Mouse (Mus musculus) forebrain, embryonic 13.5 days (tissue): ENCODE results near the gene Atp5j2. TPM values are rescaled to one million over a fixed set of nuclear protein-coding genes. Genes with fewer than 3 reads are reported as not detected.

Experiments
- ATAC-seq: fragments of 200-750 bp; cut with Nextera tagmentation; 2 replicates; pipeline ENCODE4 v1.8.0; 2017
- H3K27ac ChIP-seq: fragments of 300-500 bp; sonication (generic); 2 replicates; pipeline ENCODE4 v1.5.1; 2015; ENCODE audit warnings: inconsistent platforms, mild to moderate bottlenecking, moderate library complexity
- H3K27me3 ChIP-seq: fragments of 300-500 bp; sonication (generic); 2 replicates; pipeline ENCODE4 v1.6.1; 2015; ENCODE audit warnings: mild to moderate bottlenecking, inconsistent platforms
- H3K36me3 ChIP-seq: fragments of 300-500 bp; sonication (generic); 2 replicates; pipeline ENCODE4 v1.6.1; 2015; ENCODE audit warnings: mild to moderate bottlenecking, inconsistent platforms; ENCODE audit not compliant: poor library complexity, severe bottlenecking
- H3K4me1 ChIP-seq: fragments of 300-500 bp; sonication (generic); 2 replicates; pipeline ENCODE4 v1.6.1; 2015; ENCODE audit warnings: inconsistent platforms
- H3K4me2 ChIP-seq: fragments of 300-500 bp; sonication (generic); 2 replicates; pipeline ENCODE4 v1.6.1; 2015; ENCODE audit warnings: inconsistent platforms, mild to moderate bottlenecking, moderate library complexity
- H3K4me3 ChIP-seq: fragments of 300-500 bp; sonication (generic); 2 replicates; pipeline ENCODE4 v1.5.1; 2015; ENCODE audit warnings: mild to moderate bottlenecking, inconsistent platforms
- H3K9ac ChIP-seq: fragments of 300-500 bp; sonication (generic); 2 replicates; pipeline ENCODE4 v1.6.1; 2015; ENCODE audit warnings: mild to moderate bottlenecking, inconsistent platforms
- H3K9me3 ChIP-seq: fragments of 300-500 bp; sonication (generic); replicated peaks from 2 replicates; pipeline ENCODE4 v1.6.1; 2016; ENCODE audit warnings: inconsistent platforms
- WGBS: fragments of 180-500 bp; shearing (Covaris S2); methylation state at CpG from one replicate; pipeline ENCODE4 v1.1.7; 2015; 5-methylcytosine and 5-hydroxymethylcytosine counted together
- polyA plus RNA-seq: library from polyadenylated mRNA; unstranded; fragments of >200 nt; fragmentation: Nextera tagmentation; extraction: Ambion mirVana; gene quantifications from 2 replicates; pipeline ENCODE4 v1.2.1, GENCODE M21; 2015

The Atp5j2 gene
- polyA plus RNA-seq, 1 experiment from 2014 or later = 745 TPM

GRCm38 (mm10) chr5:145147748-145148147, 44.1 kb downstream of the Atp5j2 start:
- H3K9ac ChIP-seq = no peak overlapping the region
- H3K4me1 ChIP-seq = no peaks in the 10 kb centered on the region
- no peak overlapping the region for H3K4me2 ChIP-seq
- H3K4me3 ChIP-seq = no peak overlapping the region
- ATAC-seq = no peak
- WGBS = 93% methylated on average over 5 of the region's 5 CpGs
- no peaks in the 10 kb centered on the region for H3K27me3 ChIP-seq
- H3K9me3 ChIP-seq = no peaks in the 10 kb centered on the region
- peaks cover 100% of the 10 kb centered on the region for H3K36me3 ChIP-seq
- H3K27ac ChIP-seq = no peak overlapping the region

DNA sequence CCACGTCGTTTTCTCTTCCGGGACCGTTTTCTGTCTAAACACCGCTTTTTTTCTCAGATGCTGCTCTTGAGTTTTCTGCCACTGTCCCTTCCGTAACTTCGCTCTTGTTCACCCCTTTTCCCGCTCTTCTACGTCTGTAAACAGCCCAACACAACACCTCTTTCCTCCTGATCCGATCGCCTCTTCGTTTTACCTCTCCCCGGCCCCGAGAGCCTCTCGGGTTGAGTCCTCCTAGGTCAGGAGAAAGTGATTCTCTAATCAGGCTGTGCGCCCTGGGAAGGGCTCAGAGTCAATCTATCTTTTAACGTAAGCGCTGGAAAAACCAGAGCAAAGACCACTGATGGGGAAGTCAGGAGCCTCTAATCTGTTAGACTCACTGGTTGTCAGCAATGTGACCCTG, 51.3 kb downstream of the Atp5j2 start:
- peak overlapping the region; percentile 80 for H3K27ac ChIP-seq
- no peaks in the 10 kb centered on the region for H3K27me3 ChIP-seq
- ATAC-seq = peak; percentile 5; the same call in 1 of the 2 replicates
- peak overlapping the region; percentile 97 for H3K4me3 ChIP-seq
- 2% methylated on average over 18 of the region's 18 CpGs for WGBS
- peaks cover 59% of the 10 kb centered on the region for H3K36me3 ChIP-seq
- H3K4me2 ChIP-seq = peak overlapping the region; percentile 94
- no peaks in the 10 kb centered on the region for H3K9me3 ChIP-seq
- peaks cover 33% of the 10 kb centered on the region for H3K4me1 ChIP-seq
- H3K9ac ChIP-seq = peak overlapping the region; percentile 93

- H3K4me3 ChIP-seq = peak within 1 kb of the TSS; percentile 97
Measured at GRCm38 (mm10) chr5:145139571-145140519, 52.0 kb downstream of the Atp5j2 start, which contains the start of the genes Pdap1 and Bud31. Gene Pdap1, minus strand, starts transcription at chr5:145140238. Gene Bud31, plus strand, starts transcription at chr5:145140362.

DNA sequence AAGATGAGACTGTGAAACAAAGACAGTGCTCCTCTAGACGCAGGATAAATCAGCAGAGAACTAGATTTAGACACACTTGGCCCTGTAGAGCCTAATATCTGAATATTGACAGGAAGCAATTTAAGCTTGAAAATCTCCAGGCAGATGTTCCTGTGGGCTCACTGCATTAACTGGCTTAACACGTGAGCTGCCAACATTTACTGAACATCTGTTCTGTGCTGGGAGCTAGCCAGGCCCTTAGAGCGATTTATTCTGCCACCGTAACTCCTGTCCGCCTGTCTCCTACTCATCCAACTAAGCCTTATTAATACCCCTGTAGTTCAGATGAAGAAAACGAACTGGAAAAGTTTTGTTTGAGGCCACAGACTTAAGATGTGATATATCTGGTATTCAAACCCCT, 53.0 kb downstream of the Atp5j2 start:
- ATAC-seq = no peak
- Histone ChIP-seq H3K4me1 (peaks cover 33% of the 10 kb centered on the region), H3K36me3 (peaks cover 59% of the 10 kb centered on the region), H3K27ac (no peak overlapping the region), H3K27me3 (no peaks in the 10 kb centered on the region), H3K9me3 (no peaks in the 10 kb centered on the region), H3K9ac (peak overlapping the region; percentile 93), H3K4me2 (peak overlapping the region; percentile 94), H3K4me3 (peak overlapping the region; percentile 97)
- WGBS = 15% methylated on average over 6 of the region's 6 CpGs

More at GRCm38 (mm10) chr5:145139571-145140519, 52.0 kb downstream of the Atp5j2 start, which contains the start of the genes Pdap1 and Bud31:
- H3K27ac ChIP-seq = peak within 1 kb of the TSS; percentile 80
- H3K9ac ChIP-seq = peak within 1 kb of the TSS; percentile 93
- H3K36me3 ChIP-seq = peaks cover 59% of the 10 kb centered on the region
- H3K4me2 ChIP-seq = peak within 1 kb of the TSS; percentile 94
- no peaks in the 10 kb centered on the region for H3K27me3 ChIP-seq
- H3K9me3 ChIP-seq = no peaks in the 10 kb centered on the region
- under 1% methylated on average over 83 of the region's 84 CpGs for whole genome bisulfite sequencing
- H3K4me1 ChIP-seq = peaks cover 33% of the 10 kb centered on the region
- ATAC-seq = peak; percentile 96

Other genes starting within 250 kb of the Atp5j2 start
- 16.8 and 18.1 TPM in 2 replicates for gene Smurf1, start 226.2 kb downstream of the Atp5j2 start, polyA plus RNA-seq
- not detected in 2 replicates for gene Gm4871, start 159.3 kb downstream of the Atp5j2 start, polyA plus RNA-seq
- not detected in 2 replicates for gene 1700018F24Rik, start 149.1 kb downstream of the Atp5j2 start, polyA plus RNA-seq
- 207 and 209 TPM in 2 replicates for gene Arpc1a, start 108.2 kb downstream of the Atp5j2 start, polyA plus RNA-seq
- gene Kpna7, start 108.0 kb downstream of the Atp5j2 start, polyA plus RNA-seq = not detected in 2 replicates
- 55.9 and 58.1 TPM in 2 replicates for gene Arpc1b, start 77.8 kb downstream of the Atp5j2 start, polyA plus RNA-seq
- gene Pdap1, start 51.8 kb downstream of the Atp5j2 start, polyA plus RNA-seq = 139 and 157 TPM in 2 replicates
- 247 and 259 TPM in 2 replicates for gene Bud31, start 51.7 kb downstream of the Atp5j2 start, polyA plus RNA-seq
- gene Ptcd1, start 25.0 kb downstream of the Atp5j2 start, polyA plus RNA-seq = 20.0 and 21.6 TPM in 2 replicates
- gene Cpsf4, start 24.8 kb downstream of the Atp5j2 start, polyA plus RNA-seq = 64.0 and 69.6 TPM in 2 replicates
- 11.9 and 13.1 TPM in 2 replicates for gene Zkscan14, start 9.8 kb upstream of the Atp5j2 start, polyA plus RNA-seq
- gene Zkscan5, start 12.5 kb upstream of the Atp5j2 start, polyA plus RNA-seq = 16.6 and 18.0 TPM in 2 replicates
- gene Zfp655, start 39.7 kb upstream of the Atp5j2 start, polyA plus RNA-seq = 38.2 and 39.5 TPM in 2 replicates
- 0.44 and 0.83 TPM in 2 replicates for gene Zscan25, start 88.4 kb upstream of the Atp5j2 start, polyA plus RNA-seq
- gene Cyp3a57, start 153.2 kb upstream of the Atp5j2 start, polyA plus RNA-seq = not detected in 2 replicates